Mouse (Mus musculus) midbrain, embryonic 14.5 days (tissue): ENCODE results near the gene Cmss1. TPM values are rescaled to one million over a fixed set of nuclear protein-coding genes. Genes with fewer than 3 reads are reported as not detected.

ENCODE experiments used
- ATAC-seq: fragments of 200-750 bp; cut with Nextera tagmentation; 2 replicates; pipeline ENCODE4 v1.8.0; 2017; ENCODE audit warnings: moderate number of reproducible peaks, moderate library complexity; ENCODE audit not compliant: low FRiP score, low TSS enrichment
- DNase-seq: peaks from one replicate; pipeline ENCODE4 v3.0.0-alpha.2; 2015
- H3K27ac ChIP-seq: fragments of 300-500 bp; sonication (generic); replicated peaks from 2 replicates; pipeline ENCODE4 v1.5.1; 2014; ENCODE audit warnings: mild to moderate bottlenecking, low read depth, low read length, moderate library complexity
- H3K27me3 ChIP-seq: fragments of 300-500 bp; sonication (generic); 2 replicates; pipeline ENCODE4 v1.6.1; 2014; ENCODE audit warnings: low read length, control low read depth, mixed read lengths; ENCODE audit not compliant: control insufficient read depth, insufficient read depth
- H3K36me3 ChIP-seq: fragments of 300-500 bp; sonication (generic); 2 replicates; pipeline ENCODE4 v1.6.1; 2014; ENCODE audit warnings: low read length, control low read depth; ENCODE audit not compliant: control insufficient read depth, insufficient read depth
- H3K4me1 ChIP-seq: fragments of 300-500 bp; sonication (generic); 2 replicates; pipeline ENCODE4 v1.6.1; 2014; ENCODE audit warnings: mild to moderate bottlenecking, antibody characterized with exemption, low read length, control low read depth; ENCODE audit not compliant: control insufficient read depth, insufficient read depth
- H3K4me2 ChIP-seq: fragments of 300-500 bp; sonication (generic); 2 replicates; pipeline ENCODE4 v1.6.1; 2014; ENCODE audit warnings: mild to moderate bottlenecking, low read length, moderate library complexity
- H3K4me3 ChIP-seq: fragments of 300-500 bp; sonication (generic); replicated peaks from 2 replicates; pipeline ENCODE4 v1.5.1; 2014; ENCODE audit warnings: low read depth, low read length
- H3K9ac ChIP-seq: fragments of 300-500 bp; sonication (generic); replicated peaks from 2 replicates; pipeline ENCODE4 v1.6.1; 2014; ENCODE audit warnings: mild to moderate bottlenecking, low read length, moderate library complexity
- H3K9me3 ChIP-seq: fragments of 300-500 bp; sonication (generic); 2 replicates; pipeline ENCODE4 v1.6.1; 2016; ENCODE audit warnings: low read length, control low read depth, mixed read lengths; ENCODE audit not compliant: control insufficient read depth
- WGBS: fragments of 180-500 bp; shearing (Covaris S2); extraction: QIAGEN DNeasy Blood & Tissue Kit; methylation state at CpG from one replicate; pipeline ENCODE4 v1.1.7; 2014; 5-methylcytosine and 5-hydroxymethylcytosine counted together
- polyA plus RNA-seq: library from polyadenylated mRNA; unstranded; fragments of >200 nt; fragmentation: Nextera tagmentation; extraction: Ambion mirVana; gene quantifications from 2 replicates; pipeline ENCODE4 v1.2.1, GENCODE M21; 2014

The Cmss1 gene
- polyA plus RNA-seq, 1 experiment from 2014 or later: 38.2 TPM

DNA sequence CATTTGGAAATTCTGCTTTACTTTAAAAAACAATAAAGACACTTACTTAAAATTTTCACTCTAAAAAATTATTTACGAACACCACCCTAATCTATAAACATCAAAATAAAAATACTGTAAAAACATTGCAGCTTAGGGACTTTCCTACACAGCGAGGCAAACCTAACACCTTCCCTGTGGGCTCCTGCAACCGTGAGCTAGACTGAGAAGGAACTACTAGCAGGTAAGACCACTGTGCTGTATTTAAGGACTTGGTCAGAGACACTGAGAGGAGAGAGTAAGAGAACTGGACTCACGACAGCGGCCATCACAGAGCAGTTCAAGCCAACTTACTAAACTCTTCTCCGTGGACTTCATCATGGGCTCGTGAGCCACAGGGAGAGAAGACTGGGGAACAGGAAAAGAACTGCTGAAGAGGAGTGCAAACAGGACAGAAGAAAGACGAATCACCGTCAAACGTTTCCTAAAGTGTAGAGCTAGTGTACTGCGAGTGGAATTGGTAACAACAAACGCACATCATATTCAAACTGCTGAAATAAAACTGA lies 136.3 kb downstream of the Cmss1 start:
- 92% methylated on average over 12 of the region's 12 CpGs for WGBS
- Histone ChIP-seq H3K27ac (no peak overlapping the region), H3K9me3 (no peaks in the 10 kb centered on the region), H3K4me1 (no peaks in the 10 kb centered on the region), H3K36me3 (no peaks in the 10 kb centered on the region), H3K9ac (no peak overlapping the region), H3K4me3 (no peak overlapping the region), H3K4me2 (no peak overlapping the region), H3K27me3 (no peaks in the 10 kb centered on the region)
- no peak for ATAC-seq
- no peak for DNase-seq

DNA sequence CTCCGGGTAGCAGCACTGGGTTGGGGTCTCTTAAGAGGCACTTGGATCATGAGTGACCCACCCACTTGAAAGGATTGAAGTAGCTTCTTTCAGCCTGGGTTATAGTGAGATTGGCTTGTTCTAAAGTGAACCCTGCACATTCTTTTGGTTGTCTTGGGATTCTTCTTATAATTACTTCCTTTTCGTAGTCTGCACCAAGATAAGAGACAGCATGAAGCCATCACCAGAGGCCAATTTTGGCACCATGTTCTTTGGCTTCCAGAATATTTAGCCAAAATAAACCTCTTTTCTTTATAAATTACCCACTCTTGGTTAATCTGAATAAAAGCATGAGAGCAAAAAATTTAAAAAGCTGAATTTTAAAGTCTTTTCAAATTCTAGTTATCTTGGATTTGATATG lies 136.8 kb downstream of the Cmss1 start:
- Histone ChIP-seq H3K27ac (no peak overlapping the region), H3K4me2 (no peak overlapping the region), H3K4me3 (no peak overlapping the region), H3K27me3 (no peaks in the 10 kb centered on the region), H3K9ac (no peak overlapping the region), H3K9me3 (no peaks in the 10 kb centered on the region), H3K36me3 (no peaks in the 10 kb centered on the region), H3K4me1 (no peaks in the 10 kb centered on the region)
- ATAC-seq (no peak), DNase-seq (no peak)
- WGBS: 71% methylated on average over 2 of the region's 2 CpGs

DNA sequence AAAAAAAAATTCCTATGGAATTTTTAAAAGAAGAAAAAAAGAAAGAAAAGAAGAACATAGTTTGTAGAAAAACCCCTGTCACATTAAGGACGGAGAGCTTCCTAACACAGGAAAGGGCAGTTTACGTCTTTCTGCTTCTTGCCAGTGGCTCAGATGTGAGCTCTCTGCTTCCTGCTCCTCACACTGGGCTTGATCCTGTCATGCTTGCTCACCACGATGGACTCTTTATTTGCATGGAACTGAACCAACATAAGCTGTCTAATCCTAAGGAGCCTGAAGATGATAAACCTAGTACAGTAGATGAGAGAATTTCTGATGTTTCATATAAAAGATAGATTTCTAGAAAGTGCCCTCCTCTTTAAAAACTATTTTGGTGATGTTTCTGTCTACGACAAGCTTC lies 137.4 kb downstream of the Cmss1 start:
- H3K9me3 ChIP-seq: no peaks in the 10 kb centered on the region
- no peaks in the 10 kb centered on the region for H3K36me3 ChIP-seq
- H3K27ac ChIP-seq: no peak overlapping the region
- H3K27me3 ChIP-seq: no peaks in the 10 kb centered on the region
- H3K9ac ChIP-seq: no peak overlapping the region
- H3K4me1 ChIP-seq: no peaks in the 10 kb centered on the region
- DNase-seq (no peak), ATAC-seq (no peak)
- no peak overlapping the region for H3K4me2 ChIP-seq
- H3K4me3 ChIP-seq: no peak overlapping the region
- WGBS: 69% methylated on average over 4 of the region's 4 CpGs

DNA sequence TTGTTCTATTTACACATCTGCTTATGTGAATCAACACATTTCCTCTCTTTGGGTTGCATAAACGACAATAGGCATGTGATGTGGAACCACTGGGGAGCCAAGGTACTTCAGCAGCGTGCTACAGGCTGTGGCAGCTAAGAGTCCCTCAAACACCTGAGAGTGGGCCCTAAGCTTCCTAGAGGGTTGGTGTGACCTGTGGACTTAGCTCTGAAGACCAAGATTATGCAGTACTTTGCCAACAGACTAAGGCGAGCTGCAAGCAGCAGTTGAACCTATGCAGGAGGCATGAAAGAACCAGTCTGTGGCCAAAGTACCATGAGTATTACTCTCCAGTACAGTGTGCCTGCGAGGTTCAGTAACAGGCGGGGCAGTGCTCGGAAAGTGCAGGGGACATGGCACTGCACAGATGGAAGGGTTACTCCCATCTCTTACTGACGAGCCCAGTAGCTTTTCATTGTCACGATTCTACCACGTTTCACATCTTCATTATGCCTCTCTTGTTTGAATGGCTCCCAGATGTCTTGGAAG lies 141.2 kb downstream of the Cmss1 start:
- no peak overlapping the region for H3K4me2 ChIP-seq
- DNase-seq (no peak), ATAC-seq (no peak)
- no peaks in the 10 kb centered on the region for H3K27me3 ChIP-seq
- H3K9me3 ChIP-seq: no peaks in the 10 kb centered on the region
- no peak overlapping the region for H3K4me3 ChIP-seq
- no peaks in the 10 kb centered on the region for H3K36me3 ChIP-seq
- H3K9ac ChIP-seq: no peak overlapping the region
- no peak overlapping the region for H3K27ac ChIP-seq
- 92% methylated on average over 9 of the region's 9 CpGs for WGBS
- no peaks in the 10 kb centered on the region for H3K4me1 ChIP-seq

DNA sequence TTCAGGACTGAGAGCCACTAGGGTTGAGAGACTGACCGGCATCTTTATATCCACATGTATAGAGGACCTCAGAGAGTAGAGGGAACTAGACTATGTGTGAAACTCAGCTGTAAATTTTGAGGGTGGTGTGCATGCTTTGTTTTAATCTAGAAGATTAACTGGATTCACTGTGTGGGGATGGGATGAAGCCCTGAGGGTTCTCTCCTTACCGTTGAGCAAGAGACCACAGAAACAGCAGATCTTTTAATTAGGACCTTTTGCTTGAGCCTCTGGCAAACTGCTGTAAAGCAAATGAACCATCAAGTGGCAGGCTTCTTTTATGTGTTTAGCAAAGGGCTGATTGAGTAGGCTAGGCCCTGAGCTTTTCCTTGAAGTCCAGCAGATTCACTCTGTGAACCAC lies 150.7 kb downstream of the Cmss1 start:
- H3K4me2 ChIP-seq: no peak overlapping the region
- DNase-seq (no peak), ATAC-seq (no peak)
- no peaks in the 10 kb centered on the region for H3K4me1 ChIP-seq
- no peak overlapping the region for H3K4me3 ChIP-seq
- no peaks in the 10 kb centered on the region for H3K9me3 ChIP-seq
- no peak overlapping the region for H3K27ac ChIP-seq
- H3K36me3 ChIP-seq: no peaks in the 10 kb centered on the region
- no peak overlapping the region for H3K9ac ChIP-seq
- H3K27me3 ChIP-seq: no peaks in the 10 kb centered on the region
- 68% methylated on average over 2 of the region's 2 CpGs for WGBS

DNA sequence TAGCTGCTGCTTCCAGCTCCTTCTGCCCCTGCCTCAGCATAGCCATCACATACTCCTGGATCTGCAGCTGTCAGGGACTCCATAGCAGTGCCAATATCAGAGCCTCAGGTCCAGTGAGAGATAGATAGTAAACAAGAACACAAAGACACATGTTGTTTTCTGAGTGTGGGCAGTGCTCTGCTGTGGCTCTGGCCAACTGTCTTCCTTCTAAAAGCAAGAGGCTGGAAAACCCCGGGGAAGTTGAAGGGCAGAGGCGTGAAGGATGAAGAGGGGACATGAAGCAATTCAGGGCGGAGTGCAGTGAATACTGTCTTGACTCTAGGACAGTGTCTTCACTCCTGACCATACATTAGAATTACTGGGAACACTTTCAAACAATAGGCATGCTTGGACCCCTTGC lies 151.1 kb downstream of the Cmss1 start:
- no peak overlapping the region for H3K27ac ChIP-seq
- H3K9ac ChIP-seq: no peak overlapping the region
- H3K4me2 ChIP-seq: no peak overlapping the region
- no peaks in the 10 kb centered on the region for H3K27me3 ChIP-seq
- H3K4me3 ChIP-seq: no peak overlapping the region
- ATAC-seq (no peak), DNase-seq (no peak)
- no peaks in the 10 kb centered on the region for H3K36me3 ChIP-seq
- WGBS: 96% methylated on average over 3 of the region's 3 CpGs
- no peaks in the 10 kb centered on the region for H3K4me1 ChIP-seq
- H3K9me3 ChIP-seq: no peaks in the 10 kb centered on the region

DNA sequence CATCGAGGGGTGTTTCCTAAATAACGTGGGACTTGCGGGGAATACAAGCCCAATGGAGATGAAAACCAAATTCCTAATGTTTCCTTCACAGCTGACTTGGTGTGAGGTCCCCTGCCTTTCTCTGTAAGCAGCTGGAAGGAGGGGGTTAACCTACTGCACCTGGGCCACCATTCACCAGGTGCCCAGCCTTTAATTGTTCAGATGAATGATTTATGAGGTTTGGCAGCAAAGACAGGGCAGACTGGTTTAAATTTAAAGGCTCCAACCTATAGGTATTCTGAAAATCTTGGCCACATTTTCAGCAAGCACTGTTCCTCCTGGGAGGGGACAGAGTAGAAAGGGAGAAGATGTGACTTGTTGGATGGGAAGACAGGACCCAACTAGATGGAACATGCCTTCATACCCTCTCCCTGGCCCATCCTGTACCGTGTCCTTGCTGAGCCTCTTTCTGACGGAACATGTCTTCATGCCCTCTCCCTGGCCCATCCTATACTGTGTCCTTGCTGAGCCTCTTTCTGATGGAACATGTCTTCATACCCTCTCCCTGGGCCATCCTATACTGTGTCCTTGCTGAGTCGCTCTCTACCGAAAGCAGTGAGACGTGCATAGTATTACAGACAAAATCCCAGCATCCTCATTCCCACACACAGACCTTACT lies 152.4 kb downstream of the Cmss1 start:
- ATAC-seq (no peak), DNase-seq (no peak)
- Histone ChIP-seq H3K4me3 (no peak overlapping the region), H3K9ac (no peak overlapping the region), H3K27ac (no peak overlapping the region), H3K36me3 (no peaks in the 10 kb centered on the region), H3K4me1 (no peaks in the 10 kb centered on the region), H3K9me3 (no peaks in the 10 kb centered on the region), H3K27me3 (no peaks in the 10 kb centered on the region), H3K4me2 (no peak overlapping the region)
- 95% methylated on average over 8 of the region's 8 CpGs for WGBS

DNA sequence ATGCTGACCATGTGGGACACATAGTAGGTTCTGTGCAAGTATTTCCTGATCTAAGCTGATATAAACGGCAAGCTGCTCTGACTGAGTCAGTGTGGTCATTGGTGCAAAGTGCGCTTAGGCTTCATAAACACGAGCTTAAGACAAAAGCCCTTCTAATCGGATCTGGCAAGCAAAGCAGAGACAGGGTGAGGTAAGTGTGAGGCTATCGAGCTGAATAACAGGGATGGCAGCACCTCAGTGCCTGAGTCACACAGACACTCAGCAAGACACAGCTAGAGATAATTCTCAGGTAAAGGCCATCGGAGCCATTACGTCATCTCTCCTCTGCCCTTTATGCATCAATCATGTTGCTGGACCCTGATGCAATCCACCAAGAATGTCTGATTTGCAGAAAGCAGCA lies 153.7 kb downstream of the Cmss1 start:
- no peak for ATAC-seq

More for the DNA sequence above, 153.7 kb downstream of the Cmss1 start:
- Histone ChIP-seq H3K4me3 (no peak overlapping the region), H3K4me1 (no peaks in the 10 kb centered on the region), H3K27ac (no peak overlapping the region), H3K9me3 (no peaks in the 10 kb centered on the region), H3K36me3 (no peaks in the 10 kb centered on the region), H3K4me2 (no peak overlapping the region), H3K27me3 (no peaks in the 10 kb centered on the region), H3K9ac (no peak overlapping the region)
- DNase-seq: no peak
- 67% methylated on average over 7 of the region's 7 CpGs for WGBS
